ENCODE assay signal across 15 mouse cellular contexts in genomic region chr7:73529261-73529660, GRCm38 (mm10). TPM values are rescaled to one million over a fixed set of nuclear protein-coding genes. Genes with fewer than 3 reads are reported as not detected.
A peak's percentile ranks its signal among the peaks of the same experiment; 100 is the strongest.
DNase-seq lines count a peak whose midpoint lies in the region; ATAC-seq and TF ChIP-seq lines count a peak whose summit lies in the region.
"Had no signal": no experiment of that assay in that cellular context is flagged by ENCODE, and none has a peak within 500 bp of the region (broad histone marks: within the 10 kb centered on the region; RNA-seq: fewer than 3 reads in every experiment).

No protein-coding gene starts in this region.

- intact Hi-C loops in heart, adult 2 months (cut with DNase I), result no loop called here

- no peak for TF ChIP-seq CTCF in heart, adult 2 months (IDR thresholded peaks at IDR 0.05)
- no peak for TF ChIP-seq CTCF in kidney, postnatal 0 days (IDR thresholded peaks at IDR 0.05; ENCODE audit: low read depth)

- H3K9ac ChIP-seq in heart, adult 2 months (ENCODE audit: low read depth, low read length), result no peak overlapping the region
- no peak overlapping the region for H3K9ac ChIP-seq in kidney, postnatal 0 days (ENCODE audit: low read depth, low read length)
- no peak overlapping the region for H3K9ac ChIP-seq in midbrain, embryonic 15.5 days
- no peak overlapping the region for H3K9ac ChIP-seq in midbrain, embryonic 13.5 days (replicated peaks)
- H3K9ac ChIP-seq: liver, embryonic 14.5 days had no signal

- peaks cover 59% of the 10 kb centered on the region for H3K36me3 ChIP-seq in heart, adult 2 months (ENCODE audit: control insufficient read depth, insufficient read depth, low read length)
- H3K36me3 ChIP-seq in kidney, postnatal 0 days (ENCODE audit: insufficient read depth, low read length), result no peaks in the 10 kb centered on the region
- no peaks in the 10 kb centered on the region for H3K36me3 ChIP-seq in midbrain, embryonic 15.5 days (replicated peaks)
- H3K36me3 ChIP-seq in midbrain, embryonic 13.5 days, result no peaks in the 10 kb centered on the region

- H3K27ac ChIP-seq in heart, adult 2 months, result no peak overlapping the region; the same call in 1 of the 2 replicates
- no peak overlapping the region; the same call in 1 of the 2 replicates for H3K27ac ChIP-seq in kidney, postnatal 0 days
- H3K27ac ChIP-seq in midbrain, embryonic 15.5 days, result peak overlapping the region; percentile 38; the same call in 1 of the 2 replicates
- H3K27ac ChIP-seq in midbrain, embryonic 13.5 days, result no peak overlapping the region
- H3K27ac ChIP-seq: liver, embryonic 14.5 days had no signal

- TF ChIP-seq EP300 in heart, adult 2 months (IDR thresholded peaks at IDR 0.05; ENCODE audit: insufficient read depth, low read depth, low read length), result no peak

- no peak for TF ChIP-seq POLR2A in heart, adult 2 months (IDR thresholded peaks at IDR 0.05; ENCODE audit: insufficient read depth, low read depth, low read length)

- no peak overlapping the region for H3K4me2 ChIP-seq in kidney, postnatal 0 days (ENCODE audit: low read length)
- H3K4me2 ChIP-seq in midbrain, embryonic 15.5 days, result no peak overlapping the region
- H3K4me2 ChIP-seq in midbrain, embryonic 13.5 days (replicated peaks), result no peak overlapping the region

- peaks cover 28% of the 10 kb centered on the region for H3K4me1 ChIP-seq in heart, adult 2 months (ENCODE audit: control insufficient read depth, insufficient read depth, low read length)
- peaks cover 15% of the 10 kb centered on the region for H3K4me1 ChIP-seq in kidney, postnatal 0 days (replicated peaks; ENCODE audit: insufficient read depth, low read length)
- peaks cover 37% of the 10 kb centered on the region for H3K4me1 ChIP-seq in midbrain, embryonic 15.5 days
- H3K4me1 ChIP-seq in midbrain, embryonic 13.5 days (replicated peaks), result peaks cover 50% of the 10 kb centered on the region

- no peaks in the 10 kb centered on the region for H3K27me3 ChIP-seq in heart, adult 2 months (ENCODE audit: control insufficient read depth, insufficient read depth, low read length)
- H3K27me3 ChIP-seq in kidney, postnatal 0 days (ENCODE audit: insufficient read depth, low read length), result no peaks in the 10 kb centered on the region
- H3K27me3 ChIP-seq in midbrain, embryonic 15.5 days (replicated peaks), result no peaks in the 10 kb centered on the region
- no peaks in the 10 kb centered on the region for H3K27me3 ChIP-seq in midbrain, embryonic 13.5 days

- peaks cover 11% of the 10 kb centered on the region for H3K79me2 ChIP-seq in heart, adult 2 months (replicated peaks; ENCODE audit: control insufficient read depth, insufficient read depth, low read length)

- WGBS in heart, adult 2 months, result 77% methylated on average over 6 of the region's 6 CpGs
- WGBS in kidney, postnatal 0 days, result 73% methylated on average over 6 of the region's 6 CpGs
- 84% methylated on average over 6 of the region's 6 CpGs for WGBS in midbrain, embryonic 15.5 days
- 89% methylated on average over 6 of the region's 6 CpGs for whole genome bisulfite sequencing in midbrain, embryonic 13.5 days

- no peak overlapping the region for H3K4me3 ChIP-seq in heart, adult 2 months
- no peak overlapping the region for H3K4me3 ChIP-seq in kidney, postnatal 0 days (replicated peaks; ENCODE audit: low read depth, low read length)
- no peak overlapping the region for H3K4me3 ChIP-seq in midbrain, embryonic 15.5 days
- no peak overlapping the region for H3K4me3 ChIP-seq in midbrain, embryonic 13.5 days (replicated peaks)

- no peak for ATAC-seq in kidney, postnatal 0 days (replicated peaks; ENCODE audit: low FRiP score, low read depth)
- no peak for ATAC-seq in midbrain, embryonic 15.5 days (replicated peaks)
- no peak for ATAC-seq in midbrain, embryonic 13.5 days
- ATAC-seq: forebrain, embryonic 16.5 days had no signal

- peak; percentile 74 for DNase-seq in heart, adult 11 months
- no peak for DNase-seq in heart, adult 2 months
- DNase-seq in kidney, postnatal 0 days (ENCODE audit: low spot score), result peak; percentile 1
- DNase-seq in kidney, adult 11 months, result no peak
- DNase-seq in thymus, postnatal 10 days (ENCODE audit: low spot score in 2 of 2), result no peak
- DNase-seq: heart, postnatal 4 days; kidney, adult 2 months; lung, postnatal 36 days; midbrain, embryonic 14.5 days; right cerebral cortex, postnatal 14 days had no signal

- no peaks in the 10 kb centered on the region for H3K9me3 ChIP-seq in kidney, postnatal 0 days (replicated peaks; ENCODE audit: low read length)
- no peaks in the 10 kb centered on the region for H3K9me3 ChIP-seq in midbrain, embryonic 15.5 days
- H3K9me3 ChIP-seq in midbrain, embryonic 13.5 days, result no peaks in the 10 kb centered on the region
- H3K9me3 ChIP-seq: G1E had no signal

RNA-seq across cellular contexts. Expression of gene Chd2, which starts 12.4 kb away (rescaled TPM):
- total RNA-seq in heart, adult 2 months (2021), result 10 to 100 TPM; 38.1 to 43.3 TPM
- 32.9 and 38.0 TPM in 2 replicates for polyA plus RNA-seq in heart, adult 2 months (2012; rRNA removed)
- 41.6 and 44.1 TPM in 2 replicates for polyA plus RNA-seq in kidney, postnatal 0 days (2015; fragmentation: Nextera tagmentation; extraction: Ambion mirVana)
- 48.6 and 52.4 TPM in 2 replicates for polyA plus RNA-seq in midbrain, embryonic 15.5 days (2015; fragmentation: Nextera tagmentation; extraction: Ambion mirVana)
- 48.5 and 57.4 TPM in 2 replicates for polyA plus RNA-seq in midbrain, embryonic 13.5 days (2015; fragmentation: Nextera tagmentation; extraction: Ambion mirVana)

Comparison
In these comparisons a context has a peak if more than half of its experiments do, and no peak if none do; other contexts are left out.
1. DNase-seq: peak in heart, adult 11 months (single experiment) and kidney, postnatal 0 days (single experiment); none in heart, adult 2 months (0 of 2), kidney, adult 11 months (single experiment) and thymus, postnatal 10 days (0 of 2).